ENCODE assay signal across 19 mouse cellular contexts in genomic region chr7:87718631-87719030, GRCm38 (mm10).
"Had no signal": no experiment of that assay in that cellular context is flagged by ENCODE, and none has a peak within 500 bp of the region (broad histone marks: within the 10 kb centered on the region; RNA-seq: fewer than 3 reads in every experiment).

No protein-coding gene starts in this region.

- DNase-seq: kidney, adult 2 months; kidney, postnatal 14 days; layer of hippocampus, postnatal 36 days; liver; liver, embryonic 13.5 days; liver, postnatal 0 days; lung, postnatal 14 days; retina, postnatal 1 day; spleen, adult 18-20 months; thymus, postnatal 4 days had no signal

- H3K4me3 ChIP-seq: kidney, embryonic 15.5 days; limb, embryonic 12.5 days; liver, embryonic 13.5 days; lung, embryonic 15.5 days; megakaryocyte, embryonic 14.5 days; midbrain, embryonic 15.5 days; neural tube, embryonic 13.5 days had no signal

- H3K27ac ChIP-seq: kidney, embryonic 15.5 days; limb, embryonic 12.5 days; liver, embryonic 13.5 days; lung, embryonic 15.5 days; macrophage; midbrain, embryonic 15.5 days; neural tube, embryonic 13.5 days had no signal

- H3K27me3 ChIP-seq: kidney, embryonic 15.5 days; limb, embryonic 12.5 days; liver, embryonic 13.5 days; lung, embryonic 15.5 days; megakaryocyte, embryonic 14.5 days; midbrain, embryonic 15.5 days; neural tube, embryonic 13.5 days had no signal

- H3K9ac ChIP-seq: kidney, embryonic 15.5 days; limb, embryonic 12.5 days; liver, embryonic 13.5 days; liver, postnatal 0 days; lung, embryonic 15.5 days; midbrain, embryonic 15.5 days; neural tube, embryonic 13.5 days had no signal

- H3K9me3 ChIP-seq: kidney, embryonic 15.5 days; limb, embryonic 12.5 days; liver, embryonic 13.5 days; lung, embryonic 15.5 days; megakaryocyte, embryonic 14.5 days; midbrain, embryonic 15.5 days; neural tube, embryonic 13.5 days had no signal

- H3K4me1 ChIP-seq: kidney, embryonic 15.5 days; limb, embryonic 12.5 days; liver, embryonic 13.5 days; lung, embryonic 15.5 days; megakaryocyte, embryonic 14.5 days; midbrain, embryonic 15.5 days; neural tube, embryonic 13.5 days had no signal

- ATAC-seq: intestine, embryonic 16.5 days; liver, postnatal 0 days; midbrain, embryonic 15.5 days had no signal

- H3K36me3 ChIP-seq: kidney, embryonic 15.5 days; limb, embryonic 12.5 days; liver, embryonic 13.5 days; lung, embryonic 15.5 days; midbrain, embryonic 15.5 days; neural tube, embryonic 13.5 days had no signal

- H3K4me2 ChIP-seq: kidney, embryonic 15.5 days; limb, embryonic 12.5 days; liver, embryonic 13.5 days; lung, embryonic 15.5 days; midbrain, embryonic 11.5 days; midbrain, embryonic 15.5 days; neural tube, embryonic 13.5 days had no signal
